Mouse (Mus musculus): Measurements from ENCODE around the gene Trp73. TPM values are rescaled to one million over a fixed set of nuclear protein-coding genes. Genes with fewer than 3 reads are reported as not detected.
A peak's percentile ranks its signal among the peaks of the same experiment; 100 is the strongest.

Trp73 gene
- total RNA-seq, 4 experiments from 2014 or later, result 0.22 TPM; not detected in 3

DNA sequence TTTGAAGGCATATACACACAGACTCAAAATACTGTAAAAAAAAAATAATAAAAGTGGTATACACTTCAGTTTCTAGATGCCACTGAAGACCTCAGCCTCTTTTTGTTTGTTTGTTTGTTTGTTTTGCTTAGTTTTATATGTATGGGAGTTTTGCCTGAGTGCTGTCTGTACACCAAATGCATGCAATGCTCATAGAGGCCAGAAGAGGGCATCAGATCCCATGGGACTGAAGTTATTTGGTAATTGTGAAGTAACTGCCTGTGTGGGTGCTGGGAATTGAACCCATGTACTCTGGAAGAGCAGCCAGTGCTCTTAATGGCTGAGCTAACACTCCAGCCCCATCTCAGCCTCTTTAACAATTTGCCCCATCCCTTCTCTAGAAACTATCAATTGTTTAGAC lies 111.4 kb downstream of the Trp73 start:
- no peak for DNase-seq

DNA sequence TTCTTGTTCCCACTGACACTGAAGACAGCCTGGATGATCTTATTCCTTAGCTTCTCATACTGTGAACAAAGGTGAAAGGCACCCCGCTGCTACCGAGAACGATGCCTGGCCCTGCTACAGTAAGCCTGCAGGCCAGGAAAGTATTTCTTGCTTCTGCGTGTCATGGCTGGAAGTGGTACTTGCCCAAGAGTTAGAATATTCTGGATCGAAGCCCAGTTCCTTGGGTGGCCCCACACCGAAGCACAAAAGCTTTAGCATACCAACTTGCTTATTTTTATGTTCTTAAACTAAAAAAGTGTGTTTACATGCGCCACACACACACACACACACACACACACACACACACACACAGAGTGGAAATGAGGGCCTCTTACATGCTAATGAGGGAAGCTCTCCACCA lies 111.9 kb downstream of the Trp73 start:
- DNase-seq, result no peak

DNA sequence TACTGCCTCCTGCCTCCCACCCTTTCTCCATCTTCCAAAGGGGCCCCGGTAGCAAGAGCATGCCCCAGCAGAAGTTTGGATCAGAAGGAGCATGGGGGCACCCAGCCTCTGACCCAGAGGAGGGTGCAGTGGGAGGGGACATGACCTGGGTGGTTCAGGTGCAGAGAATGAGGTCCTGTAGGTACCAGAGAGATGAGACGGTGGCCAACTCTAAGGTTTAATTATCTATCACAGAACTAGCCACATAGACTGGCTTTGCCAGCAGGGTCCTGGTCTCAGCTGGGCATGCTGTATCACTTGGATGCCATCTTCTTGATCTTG lies 113.6 kb downstream of the Trp73 start:
- DNase-seq, result no peak

DNA sequence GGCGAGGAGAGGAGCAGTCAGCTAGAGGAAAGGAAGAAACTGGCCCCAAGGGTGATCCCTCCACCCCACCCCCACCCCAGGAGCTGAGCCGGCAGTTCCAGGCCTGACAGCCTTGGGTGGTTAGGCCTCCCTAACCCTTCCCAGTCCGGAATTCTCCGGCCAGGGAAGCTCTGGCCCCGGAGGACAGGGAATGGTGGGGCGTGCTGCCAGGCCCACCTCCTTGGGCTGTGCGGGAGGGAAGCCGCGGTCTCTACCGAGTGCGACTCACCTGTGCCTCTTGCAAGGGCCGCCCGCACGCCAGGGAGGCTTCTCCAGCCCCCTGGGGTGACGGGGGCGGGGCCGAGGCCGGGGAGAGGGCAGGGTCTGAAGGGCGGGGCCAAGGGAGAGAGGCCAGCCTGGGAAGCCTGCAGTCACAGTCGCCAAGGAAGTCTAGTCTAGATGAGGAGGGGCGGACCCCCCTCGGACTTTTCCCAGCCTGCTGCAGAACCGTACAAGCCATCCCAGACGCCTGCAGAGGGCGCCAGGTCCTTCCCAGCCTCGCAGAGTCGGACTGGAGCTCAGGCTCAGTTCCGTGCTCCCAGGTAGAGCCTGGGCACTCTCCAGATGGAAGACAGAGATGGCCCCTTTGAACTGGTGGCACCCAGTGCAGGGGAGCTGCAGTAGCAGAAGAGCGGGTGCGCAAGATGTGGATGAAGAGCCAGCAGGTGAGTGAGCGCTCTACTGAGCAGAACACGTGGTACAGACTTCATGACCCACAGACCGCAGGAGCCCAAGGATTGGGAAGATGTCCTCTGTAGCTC lies 114.2 kb downstream of the Trp73 start, which contains the start of gene Smim1:
Gene Smim1, minus strand, starts transcription at position 590 of the 800 bp plus-strand sequence.
- peak; percentile 73 for DNase-seq

DNA sequence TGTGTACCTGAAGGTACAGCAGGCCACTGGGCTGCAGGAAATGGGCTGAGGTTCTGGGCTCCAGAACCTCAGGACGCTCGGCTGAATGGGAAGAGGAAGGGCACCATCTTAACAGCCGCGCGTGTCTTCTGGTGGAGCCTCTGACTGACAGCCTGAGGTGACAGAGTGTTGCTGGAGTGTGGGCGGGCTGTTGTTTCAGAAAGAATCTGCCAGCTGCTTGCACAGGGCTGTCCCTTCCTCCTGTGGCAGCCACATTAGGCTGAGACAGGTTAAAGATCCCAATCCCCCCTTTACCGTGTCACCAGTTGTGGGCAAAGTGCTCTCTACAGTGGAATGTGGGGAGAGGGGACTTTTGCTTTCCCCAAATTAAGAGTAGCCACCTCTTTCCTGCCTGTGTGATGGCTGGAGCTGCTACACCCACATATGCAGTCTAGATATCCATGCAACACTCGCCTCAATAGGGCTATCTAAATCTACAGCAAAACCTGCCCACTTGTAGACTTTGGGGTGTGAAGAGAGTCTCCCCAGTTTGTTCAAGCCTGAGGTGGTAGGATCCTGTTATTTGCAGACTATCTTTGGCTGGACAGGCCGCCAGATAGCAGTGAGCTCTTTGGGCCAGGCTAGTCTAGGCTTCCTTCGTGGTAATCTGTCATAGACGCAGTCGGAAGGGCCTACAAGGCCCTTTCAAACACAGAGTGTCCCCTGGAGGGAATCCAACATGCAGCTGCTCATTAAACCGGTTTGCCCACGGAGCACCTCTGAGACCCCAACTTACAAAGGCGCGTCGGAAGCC lies 115.1 kb downstream of the Trp73 start:
- no peak for DNase-seq

DNA sequence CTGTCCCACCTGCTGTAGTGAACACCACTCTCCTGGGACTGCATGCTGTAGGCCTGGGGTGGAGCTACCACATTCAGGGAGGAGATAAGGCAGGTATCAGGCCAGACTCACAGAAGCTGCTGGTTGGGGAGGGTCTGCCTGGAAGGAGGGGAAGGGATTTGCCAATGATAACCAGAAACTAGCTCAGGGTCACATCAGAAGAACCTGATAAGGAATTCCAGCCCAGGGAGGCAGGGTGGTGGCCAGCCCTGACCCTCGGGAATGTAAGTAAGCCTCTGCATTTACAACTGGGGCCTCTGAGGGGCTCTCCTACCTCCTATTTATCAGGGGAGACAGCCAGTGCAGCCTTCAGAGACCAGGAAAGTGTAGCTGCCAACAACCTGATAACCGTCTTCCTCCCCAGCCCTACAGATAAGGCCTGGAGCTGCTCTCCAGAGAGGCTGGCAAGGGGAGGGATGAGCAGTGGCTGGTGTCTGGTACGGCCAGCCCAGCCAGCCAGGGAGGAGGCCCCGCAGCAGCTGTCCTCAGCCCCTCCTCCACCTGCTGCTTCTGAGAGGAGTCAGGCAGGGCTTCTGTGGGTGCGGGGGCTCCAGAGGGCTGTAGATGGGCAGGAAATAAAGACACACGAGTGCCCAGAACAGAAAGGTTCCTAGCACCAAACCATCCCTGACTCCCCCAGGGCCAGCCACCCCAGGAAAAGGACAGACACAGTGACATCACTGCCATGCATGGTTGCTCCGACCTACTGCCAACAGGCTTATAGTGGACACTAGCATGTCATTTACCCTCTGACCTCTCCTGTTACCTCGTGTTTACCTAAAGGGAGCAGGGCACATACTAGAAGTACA lies 116.0 kb downstream of the Trp73 start:
- DNase-seq, result no peak

DNA sequence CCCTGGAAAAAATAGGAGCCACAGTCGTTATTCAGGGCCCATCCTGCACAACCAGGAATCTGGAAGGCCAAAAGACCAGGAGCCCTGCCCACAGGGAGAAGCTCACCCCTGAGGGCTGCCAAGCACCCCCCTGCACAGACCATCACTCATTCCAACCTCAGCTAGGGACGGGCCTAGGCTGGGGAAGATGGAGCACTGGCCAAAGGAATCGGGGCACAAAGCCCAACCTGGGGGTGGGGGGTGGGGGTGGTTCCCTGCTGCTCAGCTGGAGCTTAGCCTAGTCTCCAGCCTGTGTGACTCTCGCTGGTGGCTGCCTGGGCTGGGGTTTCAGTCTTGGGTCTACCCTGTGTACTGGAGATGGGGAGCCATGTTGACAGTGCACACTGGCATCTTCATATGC lies 117.2 kb downstream of the Trp73 start:
- DNase-seq, result no peak

DNA sequence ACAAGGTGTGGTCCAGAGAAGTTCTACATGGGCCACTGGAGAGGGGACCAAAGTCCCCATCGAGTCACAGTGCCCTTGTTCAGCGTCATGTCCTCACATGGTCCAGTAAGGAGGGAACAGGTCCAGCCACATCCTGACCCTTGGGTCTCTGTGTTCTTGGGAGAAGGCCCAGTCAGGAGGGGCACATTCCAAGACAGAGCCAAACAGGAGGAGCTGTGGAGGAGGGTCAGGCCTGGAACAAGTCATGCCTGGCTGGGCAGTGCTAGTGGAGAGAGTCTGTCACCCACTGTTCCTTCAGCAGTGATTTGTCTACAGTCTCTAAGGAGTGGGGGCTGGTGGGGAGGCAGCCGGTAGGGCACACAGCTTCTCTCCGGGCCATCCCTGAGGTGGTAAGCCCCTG lies 117.6 kb downstream of the Trp73 start:
- no peak for DNase-seq

DNA sequence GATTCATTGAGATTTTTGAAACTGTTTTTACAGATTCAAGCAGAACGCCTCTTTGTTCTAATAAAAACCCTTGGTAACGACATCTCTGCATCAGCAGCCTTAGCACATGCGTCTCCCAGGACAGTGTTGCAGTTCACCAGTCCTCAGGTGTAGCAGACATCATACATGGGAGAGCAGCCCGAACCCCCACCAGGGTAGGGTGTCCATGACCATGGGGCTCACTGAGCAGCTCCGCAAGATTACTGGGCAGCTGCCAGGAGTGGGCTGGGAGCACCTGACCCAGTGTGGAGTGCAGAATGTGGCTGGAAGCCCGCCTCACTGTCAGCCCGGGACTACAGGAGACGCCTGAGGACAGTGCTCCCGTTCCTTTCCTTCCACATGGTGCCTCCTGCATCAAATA lies 118.6 kb downstream of the Trp73 start:
- no peak for DNase-seq

DNA sequence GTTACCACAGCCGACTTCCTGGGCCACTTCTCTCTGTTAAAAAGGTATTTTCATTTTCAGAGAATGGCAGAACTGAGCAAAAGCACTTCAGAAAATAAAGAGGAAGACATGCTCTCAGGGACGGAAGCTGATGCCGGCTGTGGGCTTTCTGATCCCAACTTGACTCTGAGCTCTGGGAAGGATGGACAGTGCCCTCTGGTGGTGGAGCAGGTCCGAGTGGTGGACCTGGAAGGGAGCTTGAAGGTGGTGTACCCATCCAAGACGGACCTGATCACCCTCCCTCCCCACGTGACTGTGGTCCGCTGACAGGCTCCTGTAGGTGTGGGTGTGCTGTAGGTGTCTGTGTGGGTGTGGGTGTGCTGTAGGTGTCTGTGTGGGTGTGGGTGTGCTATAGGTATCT lies 120.4 kb downstream of the Trp73 start:
- DNase-seq, result no peak

DNA sequence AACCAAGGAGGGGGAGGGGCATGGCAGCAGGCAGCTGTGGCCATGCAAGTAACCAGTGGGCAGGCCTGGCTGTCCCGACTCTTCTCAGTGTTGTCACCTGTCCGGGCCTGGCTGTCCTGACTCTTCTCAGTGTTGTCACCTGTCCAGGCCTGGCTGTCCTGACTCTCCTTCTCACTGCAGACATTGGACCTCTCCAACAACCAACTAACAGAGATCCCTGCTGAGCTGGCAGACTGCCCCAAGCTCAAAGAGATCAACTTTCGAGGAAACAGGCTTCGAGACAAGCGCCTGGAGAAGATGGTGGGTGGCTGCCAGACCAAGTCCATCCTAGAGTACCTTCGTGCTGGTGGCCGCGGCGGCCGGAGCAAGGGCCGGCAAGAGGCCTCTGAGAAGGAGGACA lies 124.5 kb downstream of the Trp73 start:
- no peak for DNase-seq

DNA sequence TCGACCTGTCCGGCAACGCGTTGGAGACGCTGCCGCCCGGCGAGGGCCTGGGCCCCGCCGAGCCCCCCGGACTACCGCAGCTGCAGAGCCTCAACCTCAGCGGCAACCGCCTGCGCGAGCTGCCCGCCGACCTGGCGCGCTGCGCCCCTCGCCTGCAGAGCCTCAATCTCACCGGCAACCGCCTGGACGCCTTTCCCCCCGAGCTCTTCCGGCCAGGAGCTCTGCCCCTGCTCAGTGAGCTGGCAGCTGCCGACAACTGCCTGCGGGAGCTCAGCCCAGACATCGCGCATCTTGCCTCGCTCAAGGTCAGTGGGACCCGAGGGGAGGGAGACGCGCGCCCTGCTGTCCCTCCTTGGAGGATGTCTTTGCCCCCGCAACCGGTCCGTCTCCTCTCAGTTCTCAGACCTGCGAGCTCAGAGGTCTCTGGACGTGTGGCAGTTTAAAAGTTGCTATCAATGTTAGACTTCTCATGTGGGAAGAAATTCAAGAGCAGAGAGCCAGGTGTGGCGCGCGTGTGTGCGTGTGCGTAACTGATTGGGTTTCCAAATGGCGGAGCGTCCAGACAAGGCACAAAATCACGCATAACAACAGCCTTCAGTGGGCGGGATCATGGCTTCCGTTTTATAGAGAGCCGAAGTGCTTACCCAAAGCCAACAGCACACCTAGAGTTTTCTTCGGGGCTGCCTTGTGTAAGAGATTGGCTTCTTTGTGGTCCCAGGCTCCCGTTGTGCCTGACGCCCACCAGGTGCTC lies 127.7 kb downstream of the Trp73 start:
- DNase-seq, result no peak

DNA sequence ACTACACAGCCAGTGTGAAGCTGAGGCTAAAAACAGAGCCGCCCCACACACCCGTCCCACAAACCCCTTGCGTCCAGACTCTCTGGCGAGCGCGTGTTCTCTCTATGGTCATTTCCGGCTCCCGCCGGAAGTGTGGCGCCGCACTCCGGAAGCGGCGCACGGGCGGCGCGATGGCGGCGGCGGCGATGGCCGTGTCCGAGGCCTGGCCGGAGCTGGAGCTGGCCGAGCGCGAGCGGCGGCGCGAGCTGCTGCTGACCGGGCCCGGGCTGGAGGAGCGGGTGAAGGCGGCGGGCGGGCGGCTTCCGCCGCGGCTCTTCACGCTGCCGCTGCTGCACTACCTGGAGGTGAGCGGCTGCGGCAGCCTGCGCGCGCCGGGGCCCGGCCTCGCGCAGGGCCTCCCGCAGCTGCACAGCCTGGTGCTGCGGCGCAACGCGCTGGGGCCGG lies 128.3 kb downstream of the Trp73 start, which contains the start of gene Lrrc47:
Gene Lrrc47, plus strand, starts transcription at position 86 of the 444 bp plus-strand sequence.
- peak; percentile 75 for DNase-seq

DNA sequence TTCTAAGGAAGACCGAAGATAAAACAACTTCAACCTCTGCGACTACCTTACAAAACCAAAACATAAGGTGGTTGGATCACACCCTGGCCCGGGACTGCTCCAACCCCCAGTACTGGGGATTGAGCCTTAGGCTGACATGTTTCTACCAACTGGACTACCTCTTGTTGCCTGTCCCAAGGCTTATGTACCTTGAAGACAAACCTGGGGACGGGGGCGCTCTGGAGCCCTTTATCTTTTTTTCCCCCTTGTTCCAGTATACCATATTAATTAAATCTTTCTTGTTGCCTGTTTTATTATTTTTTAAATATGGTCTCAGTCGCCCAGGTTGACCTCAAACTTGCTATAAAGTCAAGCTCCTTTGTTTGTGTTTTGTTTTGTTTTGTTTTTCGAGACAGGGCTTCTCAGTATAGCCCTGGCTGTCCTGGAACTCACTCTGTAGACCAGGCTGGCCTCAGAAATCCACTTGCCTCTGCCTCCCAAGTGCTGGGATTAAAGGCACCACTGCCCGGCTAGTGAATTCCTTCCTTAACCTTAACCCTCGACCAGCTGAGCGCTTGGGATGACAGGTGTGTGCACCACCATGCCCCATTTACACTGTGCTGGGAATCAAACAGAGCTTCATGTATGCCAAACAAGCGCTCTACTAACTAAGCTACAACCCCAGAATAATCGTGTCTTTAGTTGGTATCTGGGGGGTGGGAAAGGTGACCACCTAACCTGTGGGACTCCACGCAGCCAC lies 128.9 kb downstream of the Trp73 start:
- no peak for DNase-seq

DNA sequence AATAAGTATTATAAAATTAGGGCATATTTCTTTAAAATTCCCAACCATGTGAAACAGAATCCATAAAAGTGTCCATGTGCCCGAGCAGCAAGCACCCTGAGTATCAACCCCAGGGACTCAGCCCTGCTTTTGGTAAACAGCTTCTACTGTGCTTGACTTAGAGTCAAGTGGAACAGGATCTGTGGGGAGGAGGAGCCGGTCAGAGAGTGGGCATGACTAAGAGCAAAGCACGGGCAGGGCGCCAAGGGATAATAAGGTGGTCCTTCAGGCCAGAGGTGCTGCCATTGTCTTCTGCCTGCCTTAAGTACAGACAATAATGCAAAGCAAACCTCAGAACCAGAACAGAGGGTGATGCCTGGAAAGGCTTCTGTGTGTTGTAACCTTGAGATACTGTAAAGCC lies 132.2 kb downstream of the Trp73 start:
- DNase-seq, result no peak

DNA sequence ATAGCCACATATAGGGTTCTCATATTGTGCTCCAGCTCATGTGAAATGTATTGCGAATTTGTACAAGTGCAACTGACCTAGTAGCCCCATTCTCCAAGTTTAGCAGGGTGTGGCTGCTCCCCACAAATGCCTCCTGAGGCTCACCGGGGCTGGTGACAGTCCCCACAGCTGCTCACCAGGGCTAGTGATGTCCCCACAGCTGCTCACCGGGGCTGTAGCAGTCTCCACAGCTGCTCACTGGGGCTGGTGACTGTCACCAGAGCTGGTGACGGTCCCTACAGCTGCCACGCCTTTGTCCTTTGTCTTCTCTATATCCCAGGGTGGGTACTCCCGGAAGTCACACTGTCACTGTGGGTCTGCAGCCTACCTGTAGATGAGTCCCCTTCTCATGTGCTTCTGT lies 133.7 kb downstream of the Trp73 start:
- DNase-seq, result no peak

Other genes starting within 250 kb of the Trp73 start
- gene A430005L14Rik, start 183.0 kb downstream of the Trp73 start, total RNA-seq (2022), result 10 to 100 TPM; 20.5 to 22.0 (median 21.2) TPM
- gene Dffb, start 165.1 kb downstream of the Trp73 start, total RNA-seq (2022), result 10 to 100 TPM in 1 of 4 experiments, 1 to 10 TPM in 3; 3.2 to 12.7 (median 8.0) TPM
- gene Cep104, start 165.0 kb downstream of the Trp73 start, total RNA-seq (2022), result 10 to 100 TPM; 25.5 to 33.1 (median 28.6) TPM
- gene Lrrc47, start 128.5 kb downstream of the Trp73 start, total RNA-seq (2022), result 10 to 100 TPM; 61.2 to 79.9 (median 66.8) TPM
- 10 to 100 TPM; 59.1 to 87.5 (median 78.5) TPM for gene Smim1, start 114.0 kb downstream of the Trp73 start, total RNA-seq (2022)
- gene Ccdc27, start 97.5 kb downstream of the Trp73 start, total RNA-seq (2022), result not detected
- 10 to 100 TPM; 21.6 to 28.6 (median 22.8) TPM for gene Wrap73, start 2.2 kb upstream of the Trp73 start, total RNA-seq (2022)
- gene Tprgl, start 20.5 kb upstream of the Trp73 start, total RNA-seq (2022), result 100 to 1,000 TPM; 186 to 217 (median 196) TPM
- gene Megf6, start 30.5 kb upstream of the Trp73 start, total RNA-seq (2022), result 1 to 10 TPM; 1.2 to 3.8 (median 2.9) TPM
- gene Arhgef16, start 161.5 kb upstream of the Trp73 start, total RNA-seq (2022), result under 1 TPM; 0.09 to 0.51 (median 0.32) TPM
- not detected for gene B230104I21Rik, start 195.9 kb upstream of the Trp73 start, total RNA-seq (2022)